Mouse (Mus musculus) ES-E14 (cell line): ENCODE results near the gene Lrp1.

Experiments used
- CHD2 ChIP-seq: IDR thresholded peaks from 2 replicates; pipeline ENCODE4 v1.6.1; 2014; ENCODE audit warnings: mild to moderate bottlenecking, low read depth, low read length, inconsistent platforms
- HCFC1 ChIP-seq: IDR thresholded peaks from 2 replicates; pipeline ENCODE4 v1.6.1; 2012; ENCODE audit warnings: low read length, inconsistent platforms, borderline replicate concordance; ENCODE audit not compliant: insufficient read depth
- MAFK ChIP-seq: IDR thresholded peaks from 2 replicates; pipeline ENCODE4 v1.6.1; 2014; ENCODE audit warnings: mild to moderate bottlenecking, low read depth, low read length, inconsistent platforms; ENCODE audit not compliant: insufficient read depth
- ZC3H11A ChIP-seq: IDR thresholded peaks from 2 replicates; pipeline ENCODE4 v1.6.1; 2012; ENCODE audit warnings: low read depth, mild to moderate bottlenecking, inconsistent platforms, low read length, borderline replicate concordance
- ZNF384 ChIP-seq: IDR thresholded peaks from 2 replicates; pipeline ENCODE4 v1.6.1; 2012; ENCODE audit warnings: low read depth, low read length, inconsistent platforms

GRCm38 (mm10) chr10:127591514-127591913 is 29.4 kb downstream of the Lrp1 start:
- TF ChIP-seq ZC3H11A = no peak
- TF ChIP-seq HCFC1 = no peak
- no peak for TF ChIP-seq MAFK
- no peak for TF ChIP-seq ZNF384
- no peak for TF ChIP-seq CHD2
